Mouse (Mus musculus) right cerebral cortex, postnatal 36 days (tissue): Measurements from ENCODE around the gene Nln.

Source experiments
- DNase-seq, 2 experiments: peaks; one replicate each; pipeline ENCODE4 v3.0.0; 2022; ENCODE audit warnings: low spot score in 2 of 2, mixed read lengths in 1 of 2

Gene Nln

DNA sequence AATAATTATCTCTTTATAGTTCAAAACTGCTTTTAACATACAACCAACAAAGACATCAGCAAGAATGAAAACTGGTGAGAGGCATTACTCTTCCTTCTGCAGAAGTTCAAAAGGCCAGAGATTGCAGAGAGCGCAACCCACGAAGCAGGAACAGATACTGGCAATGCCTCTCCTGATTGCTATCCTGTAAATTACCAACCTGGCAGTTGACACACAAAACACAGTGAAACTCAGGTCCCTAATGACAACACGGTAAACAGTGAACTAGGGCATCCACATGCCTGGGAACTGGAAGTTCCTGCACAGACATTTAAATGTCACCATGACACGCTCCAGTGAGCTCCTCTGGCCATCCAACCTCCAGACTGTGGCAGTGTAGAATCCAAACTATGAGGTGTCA is 65.1 kb downstream of the Nln start:
- DNase-seq, result no peak

DNA sequence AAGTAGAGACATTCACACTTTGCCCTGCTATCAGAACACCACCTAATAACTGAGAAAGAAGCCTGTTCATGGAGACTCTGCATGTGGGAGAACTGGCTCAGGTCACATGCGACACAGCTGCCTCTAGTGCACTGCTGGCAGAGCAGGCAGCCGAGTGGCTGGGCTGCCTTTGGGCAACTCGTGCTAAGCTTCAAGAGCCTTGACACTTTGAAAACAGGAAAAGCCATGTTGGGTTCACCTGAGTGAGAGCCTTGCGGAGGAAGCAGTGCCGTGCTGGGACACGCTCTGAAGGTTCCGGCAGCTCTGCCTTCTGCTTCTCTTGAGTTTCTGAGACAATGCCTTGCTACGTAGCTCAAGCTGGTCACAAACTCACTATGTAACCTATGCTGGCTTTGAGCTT is 66.7 kb downstream of the Nln start:
- DNase-seq, result no peak

DNA sequence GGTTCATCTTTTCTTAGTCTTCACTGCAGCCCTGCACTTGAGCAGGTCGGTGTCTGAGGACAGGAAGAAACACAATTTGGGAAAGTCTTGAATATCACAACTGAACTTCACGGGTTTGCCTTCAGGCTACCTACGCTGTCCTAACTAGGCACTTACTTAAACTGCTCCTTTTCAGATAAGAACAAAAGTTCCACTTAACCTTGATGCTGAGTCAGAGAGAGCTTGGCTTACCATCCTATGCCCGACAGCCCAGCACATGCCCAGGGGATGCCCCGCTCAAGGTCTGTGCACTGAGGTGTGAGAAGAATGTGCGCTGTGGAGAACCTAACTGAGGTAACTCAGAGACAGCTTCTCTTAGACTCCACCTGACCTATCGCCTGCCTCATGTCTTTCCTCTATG is 67.9 kb downstream of the Nln start:
- no peak for DNase-seq

DNA sequence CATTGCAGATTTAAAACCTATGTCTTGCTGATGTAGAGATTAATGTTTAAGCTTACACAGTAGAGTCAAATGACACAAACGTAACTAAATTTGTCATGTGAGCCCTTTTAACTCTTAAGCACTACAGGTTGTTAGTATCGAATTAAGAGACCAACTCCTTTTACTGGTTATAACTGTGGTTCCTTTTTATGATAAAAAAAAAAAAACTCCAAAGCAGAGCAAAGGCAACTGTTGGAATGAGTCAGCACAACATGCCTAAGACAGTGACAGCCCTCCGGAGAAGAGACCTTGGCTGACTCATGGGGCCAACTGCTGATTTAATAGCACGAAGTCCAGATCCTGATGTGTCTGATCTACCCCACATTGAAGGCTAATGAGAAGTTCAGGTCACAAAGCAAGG is 68.5 kb downstream of the Nln start:
- no peak for DNase-seq

DNA sequence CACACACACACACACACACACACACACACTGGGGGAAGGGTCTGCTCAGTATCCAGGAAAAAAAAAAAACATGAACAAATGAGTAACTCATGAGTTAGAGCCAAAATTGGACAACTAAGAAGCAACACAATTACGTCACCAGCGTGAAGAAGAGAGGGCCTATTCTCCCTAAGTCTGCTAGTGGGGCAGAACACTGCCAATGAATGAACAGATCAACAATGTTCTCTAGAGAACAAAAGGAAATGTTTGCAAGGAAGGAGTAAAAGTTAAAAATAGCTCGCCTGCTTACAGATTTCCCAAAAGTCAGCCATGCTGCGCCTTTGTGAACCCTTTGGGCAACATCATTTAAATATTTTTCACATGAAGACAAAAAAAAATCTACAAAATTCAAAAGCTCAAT is 69.6 kb downstream of the Nln start:
- DNase-seq, result no peak

DNA sequence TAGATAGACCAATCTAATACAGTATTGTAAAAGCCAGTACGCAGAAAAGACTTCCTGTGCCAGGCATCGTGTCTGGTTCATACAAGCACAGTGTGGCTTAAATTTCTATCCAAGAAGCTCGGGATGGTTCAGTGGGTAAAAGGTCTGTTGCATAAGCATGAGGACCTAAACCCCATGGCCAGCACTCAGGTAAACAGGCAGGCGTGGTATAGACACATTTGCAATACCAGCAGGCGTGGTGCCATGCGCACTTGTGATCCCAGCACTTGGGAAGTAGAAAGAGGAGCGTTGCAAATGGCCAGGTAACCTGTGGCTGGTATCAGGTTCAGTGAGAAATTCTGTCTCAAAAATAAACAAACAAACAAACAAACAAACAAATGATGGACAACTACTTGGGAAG is 70.5 kb downstream of the Nln start:
- no peak for DNase-seq

DNA sequence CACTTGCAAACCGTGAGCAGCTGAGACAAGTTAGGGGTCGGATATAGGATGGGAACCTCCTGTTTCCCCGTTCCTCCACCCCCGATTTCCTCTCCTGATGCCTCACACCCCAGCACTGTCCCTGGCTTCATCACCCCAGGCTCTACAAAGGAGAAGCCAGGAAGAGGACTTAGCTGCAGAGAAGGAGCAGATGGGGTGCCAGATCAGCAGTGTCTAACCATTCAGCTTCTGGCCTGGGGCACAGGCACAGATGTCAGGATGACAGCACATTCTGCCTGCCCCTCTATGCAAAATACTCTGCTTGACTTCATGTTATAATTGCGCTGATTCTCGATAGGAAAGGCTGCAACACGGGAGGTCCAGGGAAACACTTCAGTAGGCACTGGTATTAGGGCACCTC is 71.1 kb downstream of the Nln start:
- no peak for DNase-seq

DNA sequence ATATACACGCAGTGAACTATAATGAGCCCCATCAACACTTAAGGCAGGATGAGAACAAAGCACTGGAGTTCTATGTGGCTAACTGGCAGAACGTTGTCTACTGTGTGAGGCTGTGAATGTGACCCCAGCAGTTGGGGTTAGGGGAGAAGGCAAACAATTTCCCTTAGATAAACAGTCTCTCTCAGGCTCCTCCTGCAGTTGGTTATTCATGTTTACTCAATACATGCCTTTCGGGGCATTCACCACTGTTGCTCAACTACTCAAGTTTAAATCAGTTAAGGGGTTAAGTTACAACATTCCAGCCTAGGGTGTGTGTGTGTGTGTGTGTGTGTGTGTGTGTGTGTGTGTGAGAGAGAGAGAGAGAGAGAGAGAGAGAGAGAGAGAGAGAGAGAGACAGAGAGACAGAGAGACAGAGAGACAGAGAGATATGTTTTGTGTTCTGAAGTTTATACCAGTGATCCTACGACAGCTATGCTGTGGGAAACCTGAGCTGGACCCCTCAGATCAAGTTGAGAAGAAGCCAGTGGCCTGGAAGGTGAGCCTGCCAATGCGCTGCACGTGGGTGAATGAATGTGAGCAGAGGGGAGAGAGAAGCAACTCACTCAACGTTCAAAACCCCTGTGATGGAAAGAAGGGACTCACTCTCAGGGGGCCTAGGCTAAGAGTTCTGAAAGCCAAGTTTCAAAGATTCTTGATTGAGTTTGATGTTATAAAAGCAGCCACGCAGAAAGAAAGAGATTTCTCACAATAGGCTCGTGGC is 71.7 kb downstream of the Nln start:
- DNase-seq, result no peak

DNA sequence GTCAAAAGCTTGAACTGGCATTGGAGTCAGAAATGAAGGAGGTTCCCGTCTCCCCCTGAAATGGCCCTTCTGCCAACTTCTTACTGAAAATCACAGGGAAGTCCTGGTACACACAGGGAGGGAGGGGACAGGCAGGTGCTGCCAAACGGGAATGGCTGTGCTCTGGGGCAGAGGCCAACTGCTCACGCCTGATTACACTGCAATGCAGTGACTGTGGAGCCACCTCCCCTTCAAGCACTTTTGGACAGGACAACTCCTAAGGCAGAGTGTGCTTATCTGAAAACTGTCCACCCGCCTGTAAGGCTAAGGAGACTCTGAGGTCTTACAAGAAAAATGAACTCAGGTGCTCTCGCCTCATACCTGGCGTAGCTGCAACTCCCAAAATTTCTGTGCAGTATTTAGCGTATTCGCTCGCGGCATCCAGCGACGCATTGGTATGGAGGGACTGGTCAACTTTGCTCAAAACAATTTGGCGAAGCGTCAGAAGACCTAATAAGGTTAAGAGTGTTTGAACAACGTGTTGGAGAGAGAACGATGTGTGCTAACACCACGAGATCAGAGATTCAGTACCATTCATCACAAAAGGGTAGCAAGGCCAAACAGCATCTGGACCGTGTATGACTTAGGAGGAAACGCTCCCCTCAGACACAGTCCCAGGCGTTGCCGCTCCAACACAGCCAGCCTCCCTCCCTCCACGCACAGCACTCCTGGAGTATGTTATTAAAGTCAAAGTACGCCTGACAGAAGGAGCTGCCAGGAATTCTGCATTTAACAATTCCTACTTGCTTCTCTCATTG is 72.7 kb downstream of the Nln start:
- no peak for DNase-seq

DNA sequence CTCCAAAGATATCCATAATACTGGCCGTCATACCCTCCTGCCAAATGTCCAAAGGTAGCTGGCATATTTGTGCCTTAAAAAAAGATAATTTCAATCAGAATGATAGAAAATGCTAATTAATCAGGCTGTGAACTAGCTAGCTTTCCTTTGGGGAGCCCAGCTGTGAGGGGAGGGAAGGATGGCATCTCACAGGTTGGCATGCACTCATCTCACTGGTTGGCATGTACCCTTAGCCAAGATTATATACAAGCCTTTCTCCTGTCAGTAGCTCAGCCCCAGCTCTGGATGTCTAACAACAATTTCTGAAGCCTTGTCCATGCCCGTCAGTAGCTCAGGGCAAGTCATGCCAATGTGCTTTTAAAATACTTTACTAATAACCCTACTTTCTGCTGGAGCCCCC is 73.8 kb downstream of the Nln start:
- no peak for DNase-seq

DNA sequence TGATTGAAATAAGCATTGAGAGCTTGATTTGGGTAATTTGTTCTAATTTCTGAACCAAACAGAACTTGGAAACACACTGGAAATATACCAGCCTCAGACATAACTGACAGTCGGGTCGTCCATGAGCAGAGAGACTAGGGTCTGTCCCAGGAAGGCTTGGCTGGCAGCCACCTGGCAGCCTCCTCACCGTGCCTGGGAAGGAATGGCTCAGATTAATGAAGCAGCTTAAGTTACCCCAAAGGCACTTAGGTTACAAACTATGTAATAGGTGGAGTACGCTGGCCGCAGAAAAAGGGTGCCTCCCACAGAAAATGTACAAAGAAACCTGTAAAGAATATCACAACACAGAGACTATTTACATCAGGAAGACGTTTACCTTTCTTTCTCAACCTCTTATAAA is 74.6 kb downstream of the Nln start:
- DNase-seq, result no peak

DNA sequence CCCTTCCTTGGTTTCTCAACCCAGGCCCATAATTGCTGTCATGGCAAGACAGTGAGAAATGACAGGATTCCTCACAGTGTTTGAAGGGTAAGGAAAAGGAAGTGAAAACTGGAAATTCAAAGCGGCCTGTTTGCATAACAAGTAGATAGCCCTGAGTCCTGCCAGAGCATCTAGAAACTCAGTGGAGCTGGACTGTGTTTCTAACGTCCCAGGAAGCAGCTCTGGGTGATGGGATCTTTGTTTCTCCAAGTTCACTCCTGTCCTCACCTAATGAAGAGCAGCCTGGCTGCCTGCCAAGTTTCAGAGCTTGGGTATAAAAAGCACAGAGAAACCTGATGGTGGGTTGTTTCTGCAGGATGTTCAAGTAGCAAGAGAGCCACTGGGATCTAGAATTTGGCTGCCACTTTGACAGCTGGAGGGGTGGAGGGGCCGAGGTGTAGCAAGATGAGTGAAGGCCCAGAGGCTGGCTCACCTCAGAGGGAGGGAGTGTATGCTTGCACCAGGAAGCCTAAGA is 76.7 kb downstream of the Nln start:
- no peak for DNase-seq

DNA sequence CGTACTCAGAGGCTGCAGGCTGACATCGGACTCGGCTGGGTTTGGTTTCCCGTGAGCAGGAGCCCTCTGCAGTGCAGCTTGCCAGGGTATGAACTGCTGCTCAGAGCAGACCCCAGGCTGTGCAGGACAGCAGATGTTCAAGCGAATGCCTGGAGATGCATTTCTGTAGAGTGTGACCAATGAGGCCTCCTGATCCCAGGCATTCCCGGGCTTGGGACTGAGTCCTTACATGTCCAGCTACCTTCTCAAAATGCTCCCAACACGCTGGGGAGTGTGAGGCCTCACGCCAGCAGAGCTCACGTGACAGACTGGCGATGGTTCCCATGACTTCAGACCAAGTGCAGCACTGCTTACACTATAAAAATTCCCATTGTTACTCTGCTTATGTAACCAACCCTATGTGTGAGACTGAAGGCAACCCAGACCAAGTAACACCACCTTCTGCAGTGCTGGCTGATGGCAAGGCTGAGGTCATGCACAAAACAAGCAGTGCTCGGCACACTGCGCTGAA is 77.5 kb downstream of the Nln start:
- no peak for DNase-seq

DNA sequence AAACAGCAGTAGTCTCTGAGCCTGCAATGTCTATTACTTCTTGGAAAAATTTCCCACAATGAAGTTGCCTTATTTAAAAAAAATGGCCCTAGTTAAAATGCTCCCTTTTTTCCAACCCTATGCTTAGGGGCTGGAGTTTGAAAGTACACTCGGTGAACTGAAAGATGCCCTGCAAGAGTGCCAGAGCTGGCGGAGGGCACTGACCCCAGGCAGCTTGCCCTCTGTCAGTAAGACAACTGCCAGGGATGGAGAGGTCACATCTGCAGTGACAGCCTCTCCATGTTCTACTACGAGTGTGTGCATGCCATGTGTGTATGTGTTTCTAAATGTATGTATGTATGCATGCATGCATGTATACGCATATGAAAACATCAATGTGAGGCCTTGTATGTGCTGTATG is 78.5 kb downstream of the Nln start:
- DNase-seq, result no peak

DNA sequence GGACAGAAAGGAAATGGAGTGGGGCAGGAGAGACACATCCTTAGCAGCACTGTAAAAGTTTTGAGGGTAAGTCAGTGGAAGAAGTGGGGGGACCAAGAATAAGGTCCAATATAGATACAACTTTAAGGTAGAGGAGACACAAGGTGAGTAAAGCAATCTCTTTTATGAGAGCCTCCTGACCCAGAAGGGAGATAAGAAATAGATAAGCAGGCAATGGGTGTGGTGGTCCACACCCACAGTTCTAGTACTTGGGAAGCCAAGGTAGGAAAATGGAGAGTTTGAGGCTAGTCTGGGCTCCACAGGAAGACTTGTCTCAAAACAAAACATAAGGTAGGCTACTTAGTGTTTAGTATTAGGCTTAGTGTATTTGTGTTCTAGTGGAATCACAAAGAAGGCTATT is 79.9 kb downstream of the Nln start:
- DNase-seq, result no peak

DNA sequence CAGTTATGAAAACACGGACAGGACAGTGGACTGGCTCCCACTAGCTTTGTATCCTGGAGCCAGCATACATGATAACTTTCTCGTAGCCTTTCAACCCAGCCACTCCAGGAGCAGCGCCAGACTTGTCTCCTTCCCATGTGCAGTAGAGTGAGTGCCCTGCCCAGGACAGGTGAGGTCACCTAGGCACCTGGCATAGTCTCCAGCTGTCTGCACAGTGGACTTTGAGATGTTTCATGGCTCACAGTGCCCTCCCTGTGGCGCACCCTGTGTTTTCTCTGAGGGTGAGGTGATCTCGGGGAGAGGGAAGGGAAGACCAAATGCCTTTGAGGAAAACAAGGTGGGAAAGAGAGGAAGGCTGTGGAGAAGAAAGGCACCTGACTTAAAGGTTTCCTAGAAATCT is 80.3 kb downstream of the Nln start:
- DNase-seq, result no peak

DNA sequence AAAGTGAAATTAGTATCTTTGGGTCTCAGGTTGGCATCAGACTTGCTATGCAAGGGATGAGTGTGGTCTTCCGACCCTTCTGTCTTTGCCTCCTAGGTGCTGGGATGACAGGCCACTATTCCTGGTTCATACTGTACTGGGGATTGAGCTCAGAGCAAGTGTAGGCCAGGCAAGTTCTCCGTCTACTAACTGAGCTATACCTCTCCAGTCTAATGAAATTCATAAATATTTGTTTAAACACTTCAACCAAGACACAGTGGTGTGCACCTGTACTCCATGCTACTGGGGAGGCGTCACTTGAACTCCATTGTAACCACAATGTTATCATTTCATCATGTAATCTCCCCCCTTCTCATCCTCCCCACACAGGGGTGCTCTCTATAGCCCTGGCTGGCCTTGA is 82.9 kb downstream of the Nln start:
- no peak for DNase-seq

DNA sequence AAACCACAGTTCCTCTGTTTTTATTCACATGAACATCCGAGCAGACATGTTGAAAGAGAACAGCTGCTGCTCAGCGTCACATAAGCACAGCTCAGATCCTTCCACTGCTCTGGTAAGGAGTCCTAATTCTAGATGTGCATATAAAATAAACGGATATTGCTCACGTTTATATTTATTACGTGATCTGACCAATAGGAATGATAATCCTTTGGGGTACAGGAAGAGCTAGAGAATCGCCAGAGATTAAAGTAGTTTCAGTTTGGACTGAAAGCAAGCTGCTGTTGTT is 83.8 kb downstream of the Nln start:
- DNase-seq, result no peak

DNA sequence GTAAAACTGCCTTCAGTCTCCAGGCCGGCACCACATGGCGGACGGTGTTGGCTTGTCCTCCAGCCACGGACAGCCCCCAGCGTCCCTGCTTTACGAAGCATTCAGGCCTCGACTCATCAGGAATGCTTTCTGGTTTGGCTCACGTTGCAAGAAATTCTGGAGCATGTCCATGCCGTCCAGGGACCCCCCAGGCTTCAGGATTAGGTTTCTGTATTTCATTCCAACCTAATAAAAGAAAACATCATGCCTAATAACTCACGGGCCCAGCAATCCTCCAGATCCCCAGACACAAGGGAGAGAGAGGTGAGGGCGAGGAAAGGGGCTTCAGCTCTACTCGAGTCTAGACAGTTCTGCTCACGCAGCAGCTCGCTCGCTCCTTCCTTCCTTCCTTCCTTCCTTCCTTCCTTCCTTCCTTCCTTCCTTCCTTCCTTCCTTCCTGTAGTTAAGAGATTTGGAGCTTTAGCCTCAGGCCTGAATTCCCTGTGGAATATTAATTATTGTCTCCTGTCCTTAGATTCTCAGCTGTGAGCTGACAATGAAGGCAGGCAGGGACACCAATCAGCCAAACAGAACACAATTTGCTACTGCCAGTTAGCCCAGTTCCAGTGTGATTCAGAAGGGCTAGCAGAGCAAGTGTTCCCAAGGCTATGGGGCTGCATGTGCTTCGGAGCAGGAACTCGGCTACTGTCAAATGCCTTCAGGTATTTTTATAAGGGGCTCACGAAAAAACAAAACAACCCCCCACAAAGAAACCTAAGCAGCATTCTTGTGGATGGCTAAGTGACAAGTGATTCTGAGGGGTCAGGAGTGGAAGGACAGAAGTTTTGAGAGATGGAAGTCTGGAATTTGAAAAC is 84.3 kb downstream of the Nln start:
- DNase-seq, result no peak

DNA sequence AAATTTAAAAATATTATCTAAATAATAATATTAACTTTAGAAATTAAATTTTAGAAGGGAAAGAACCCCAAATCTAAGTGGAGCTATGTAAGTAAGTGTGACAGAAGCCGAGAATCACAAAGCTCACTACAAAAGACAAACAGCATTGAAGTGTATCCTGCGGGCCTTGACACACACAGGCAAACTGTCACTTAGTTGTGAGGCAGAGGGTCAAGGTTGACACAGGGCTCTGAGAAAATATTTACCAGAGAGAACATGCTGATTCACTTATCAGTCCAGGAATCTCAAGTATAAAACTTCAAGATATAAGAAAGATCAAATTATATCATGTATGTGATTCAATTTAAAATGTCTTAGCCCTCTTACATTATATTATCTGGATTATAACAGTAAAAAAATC is 85.1 kb downstream of the Nln start:
- DNase-seq, result no peak

DNA sequence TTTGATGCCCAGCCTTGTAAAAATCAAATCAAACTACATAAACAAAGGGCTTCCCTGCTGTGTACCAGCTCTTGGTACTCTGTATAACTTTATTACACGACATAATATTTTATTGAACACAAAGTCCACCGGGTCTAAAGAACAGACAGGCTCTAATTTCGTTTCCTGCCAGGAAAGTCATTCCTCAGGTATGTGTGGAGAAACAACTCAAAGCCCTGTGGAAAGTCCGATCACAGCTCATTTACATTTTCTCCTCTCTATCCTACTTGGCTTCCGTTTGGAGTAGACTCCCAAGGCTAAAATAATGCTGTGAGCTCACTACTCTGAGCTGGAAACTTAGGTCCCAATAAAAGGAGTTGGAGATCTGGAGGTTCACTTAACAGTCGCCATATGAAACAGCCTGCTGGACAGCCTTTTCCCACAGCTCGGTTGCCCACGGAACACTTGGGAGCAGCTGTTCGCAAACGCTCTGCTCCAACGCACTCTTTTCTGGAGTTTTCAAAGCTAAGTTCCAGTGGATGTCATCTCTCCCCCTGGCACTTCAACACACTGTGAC is 86.0 kb downstream of the Nln start:
- DNase-seq, result peak; percentile 32 to 50

DNA sequence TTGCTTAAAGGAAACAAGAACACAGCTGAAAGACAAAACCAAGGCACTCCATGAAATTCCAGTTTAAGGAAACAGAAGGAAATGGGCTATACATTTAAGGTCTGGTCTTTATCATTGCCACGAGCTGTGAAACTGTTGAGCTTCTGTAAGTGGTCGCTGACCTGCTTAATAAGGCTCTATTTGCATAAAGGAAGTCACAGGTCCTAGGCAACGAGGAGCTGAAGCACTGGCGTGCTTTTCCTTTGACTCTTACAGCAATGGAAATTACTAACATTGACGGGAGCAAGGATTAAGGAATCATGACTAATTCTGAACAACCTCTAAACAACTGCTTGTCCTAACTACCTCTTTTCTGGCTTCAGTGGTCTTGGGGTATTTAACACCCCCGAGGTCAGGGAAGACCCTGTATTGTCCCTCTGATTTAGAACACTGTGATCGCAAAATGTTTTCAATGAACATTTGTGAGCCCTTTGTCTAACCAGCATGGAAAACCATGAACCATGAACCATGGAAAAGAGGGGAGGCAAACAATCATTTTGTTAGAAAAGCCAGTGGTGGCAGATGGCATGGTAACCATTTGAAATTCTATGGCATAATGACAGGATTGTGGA is 90.8 kb downstream of the Nln start:
- no peak for DNase-seq
